Mouse (Mus musculus): ENCODE measurements around the gene Hoxb3. TPM values are rescaled to one million over a fixed set of nuclear protein-coding genes. Genes with fewer than 3 reads are reported as not detected.

Gene Hoxb3
- total RNA-seq, 2 experiments from 2014 or later = 15.7 to 20.2 TPM

Small RNAs within 50 kb of the gene (microRNA-seq; reads per million reads assigned to microRNA genes)
- gene Mir10a = 58,355 reads per million, percentile 99 among the genes with 10 or more reads in this experiment

Other genes starting within 250 kb of the Hoxb3 start
- 100 to 1,000 TPM; 268 to 316 TPM for gene Atp5g1, start 247.7 kb upstream of the Hoxb3 start, total RNA-seq (2021)
- not detected for gene Calcoco2, start 211.4 kb upstream of the Hoxb3 start, total RNA-seq (2021)
- not detected for gene Ttll6, start 189.5 kb upstream of the Hoxb3 start, total RNA-seq (2021)
- gene Hoxb13, start 129.0 kb upstream of the Hoxb3 start, total RNA-seq (2021) = not detected
- gene Hoxb9, start 51.9 kb upstream of the Hoxb3 start, total RNA-seq (2021) = 100 to 1,000 TPM; 225 to 357 TPM
- gene Hoxb8, start 41.4 kb upstream of the Hoxb3 start, total RNA-seq (2021) = 10 to 100 TPM; 59.4 to 80.5 TPM
- gene Hoxb7, start 36.7 kb upstream of the Hoxb3 start, total RNA-seq (2021) = 10 to 100 TPM; 35.5 to 49.8 TPM
- gene Hoxb6, start 30.9 kb upstream of the Hoxb3 start, total RNA-seq (2021) = 10 to 100 TPM; 43.9 to 62.2 TPM
- gene Hoxb5, start 20.0 kb upstream of the Hoxb3 start, total RNA-seq (2021) = 10 to 100 TPM; 16.1 to 27.0 TPM
- 10 to 100 TPM; 15.6 to 20.9 TPM for gene Hoxb4, start 5.1 kb upstream of the Hoxb3 start, total RNA-seq (2021)
- 10 to 100 TPM; 20.0 to 21.8 TPM for gene Hoxb2, start 27.2 kb downstream of the Hoxb3 start, total RNA-seq (2021)
- not detected for gene Hoxb1, start 42.4 kb downstream of the Hoxb3 start, total RNA-seq (2021)
- gene Skap1, start 141.3 kb downstream of the Hoxb3 start, total RNA-seq (2021) = 1 to 10 TPM; 7.5 to 8.2 TPM

All from adrenal gland, postnatal 36 days (tissue).